Mouse (Mus musculus): ENCODE measurements around the gene Npas3. TPM values are rescaled to one million over a fixed set of nuclear protein-coding genes. Genes with fewer than 3 reads are reported as not detected.
"Not testable (repeated sequence)": the region's sequence is repeated elsewhere in the genome, so short reads cannot be mapped to it uniquely, and the experiment has no call there.

Gene Npas3
- polyA plus RNA-seq, 1 experiment from 2014 or later: 26.2 TPM

GRCm38 (mm10) chr12:53252572-53253422, 4.3 kb downstream of the Npas3 start:
- Histone ChIP-seq H3K9ac (peak overlapping the region; percentile 98), H3K4me2 (replicated peaks) (peak overlapping the region; percentile 75), H3K4me1 (peaks cover 29% of the 10 kb centered on the region), H3K4me3 (peak overlapping the region; percentile 84), H3K27ac (peak overlapping the region; percentile 100), H3K36me3 (no peaks in the 10 kb centered on the region), H3K9me3 (replicated peaks) (no peaks in the 10 kb centered on the region), H3K27me3 (no peaks in the 10 kb centered on the region; the same call in 1 of the 2 replicates)
- peak; percentile 36 for ATAC-seq (ENCODE audit: low FRiP score)
- WGBS: under 1% methylated on average over 65 of the region's 115 CpGs

- no peaks in the 10 kb centered on the region for H3K36me3 ChIP-seq
- peak overlapping the region; percentile 98 for H3K9ac ChIP-seq
- H3K9me3 ChIP-seq (replicated peaks): no peaks in the 10 kb centered on the region
- ATAC-seq (ENCODE audit: low FRiP score): peak; percentile 72
- H3K4me1 ChIP-seq: peaks cover 29% of the 10 kb centered on the region
- H3K4me2 ChIP-seq (replicated peaks): peak overlapping the region; percentile 75
- no peaks in the 10 kb centered on the region; the same call in 1 of the 2 replicates for H3K27me3 ChIP-seq
- H3K4me3 ChIP-seq: peak overlapping the region; percentile 84
- under 1% methylated on average over 11 of the region's 32 CpGs for WGBS
- H3K27ac ChIP-seq: peak overlapping the region; percentile 100
These were observed 5.1 kb downstream of the Npas3 start for GRCm38 (mm10) chr12:53253461-53254159.

DNA sequence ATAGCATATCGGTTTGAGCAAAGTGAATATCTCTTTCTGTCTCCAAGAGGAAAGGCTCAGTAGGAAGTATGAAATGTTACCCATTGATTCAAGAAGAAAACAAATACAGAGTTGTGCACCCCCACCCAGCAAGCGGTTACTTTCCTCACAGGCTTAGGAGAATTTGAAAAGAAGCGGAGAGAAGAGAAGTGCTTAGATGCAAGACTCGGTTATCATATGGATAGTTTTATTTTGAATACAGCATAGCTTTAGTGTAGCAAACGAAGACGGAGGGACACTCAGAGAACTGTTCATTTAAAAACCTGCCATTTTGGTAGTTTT, 5.6 kb downstream of the Npas3 start:
- peak overlapping the region; percentile 98 for H3K9ac ChIP-seq
- H3K4me3 ChIP-seq: peak overlapping the region; percentile 84
- no peaks in the 10 kb centered on the region; the same call in 1 of the 2 replicates for H3K27me3 ChIP-seq
- peaks cover 29% of the 10 kb centered on the region for H3K4me1 ChIP-seq
- no peaks in the 10 kb centered on the region for H3K9me3 ChIP-seq (replicated peaks)
- H3K27ac ChIP-seq: peak overlapping the region; percentile 100
- ATAC-seq (ENCODE audit: low FRiP score): no peak
- WGBS: under 1% methylated on average over 6 of the region's 6 CpGs
- H3K4me2 ChIP-seq (replicated peaks): peak overlapping the region; percentile 75
- no peaks in the 10 kb centered on the region for H3K36me3 ChIP-seq

GRCm38 (mm10) chr12:53274502-53274901, 26.0 kb downstream of the Npas3 start:
- ATAC-seq (ENCODE audit: low FRiP score); H3K9me3 ChIP-seq (replicated peaks); H3K4me3 ChIP-seq; H3K27me3 ChIP-seq; H3K36me3 ChIP-seq; H3K4me1 ChIP-seq; H3K9ac ChIP-seq; H3K4me2 ChIP-seq (replicated peaks); H3K27ac ChIP-seq: not testable (repeated sequence)

GRCm38 (mm10) chr12:53277393-53277792, 28.9 kb downstream of the Npas3 start:
- ATAC-seq (ENCODE audit: low FRiP score): no peak
- H3K36me3 ChIP-seq: no peaks in the 10 kb centered on the region
- no peak overlapping the region for H3K27ac ChIP-seq
- no peaks in the 10 kb centered on the region for H3K27me3 ChIP-seq
- H3K4me1 ChIP-seq: no peaks in the 10 kb centered on the region
- no peak overlapping the region for H3K4me2 ChIP-seq (replicated peaks)
- no peak overlapping the region for H3K9ac ChIP-seq
- no peaks in the 10 kb centered on the region for H3K9me3 ChIP-seq (replicated peaks)
- 81% methylated on average over 6 of the region's 6 CpGs for WGBS
- H3K4me3 ChIP-seq: no peak overlapping the region

- WGBS: 68% methylated on average over 4 of the region's 4 CpGs
These were observed 41.9 kb downstream of the Npas3 start for GRCm38 (mm10) chr12:53290341-53290740.

GRCm38 (mm10) chr12:53290846-53291245, 42.4 kb downstream of the Npas3 start:
- Histone ChIP-seq H3K4me1 (peaks cover 31% of the 10 kb centered on the region), H3K4me3 (no peak overlapping the region), H3K27me3 (no peaks in the 10 kb centered on the region), H3K36me3 (no peaks in the 10 kb centered on the region), H3K9me3 (replicated peaks) (no peaks in the 10 kb centered on the region), H3K27ac (no peak overlapping the region), H3K4me2 (replicated peaks) (no peak overlapping the region), H3K9ac (no peak overlapping the region)
- 87% methylated on average over 10 of the region's 10 CpGs for WGBS
- ATAC-seq (ENCODE audit: low FRiP score): no peak

More at GRCm38 (mm10) chr12:53290341-53290740, 41.9 kb downstream of the Npas3 start:
- Histone ChIP-seq H3K4me3 (no peak overlapping the region), H3K27me3 (no peaks in the 10 kb centered on the region), H3K4me2 (replicated peaks) (no peak overlapping the region), H3K9ac (no peak overlapping the region), H3K36me3 (no peaks in the 10 kb centered on the region), H3K9me3 (replicated peaks) (no peaks in the 10 kb centered on the region), H3K4me1 (peaks cover 26% of the 10 kb centered on the region), H3K27ac (no peak overlapping the region)
- no peak for ATAC-seq (ENCODE audit: low FRiP score)

GRCm38 (mm10) chr12:53292010-53292409, 43.5 kb downstream of the Npas3 start:
- Histone ChIP-seq H3K4me1 (peaks cover 32% of the 10 kb centered on the region), H3K4me2 (replicated peaks) (peak overlapping the region; percentile 17), H3K9me3 (replicated peaks) (no peaks in the 10 kb centered on the region), H3K27me3 (no peaks in the 10 kb centered on the region), H3K9ac (no peak overlapping the region), H3K36me3 (no peaks in the 10 kb centered on the region), H3K27ac (peak overlapping the region; percentile 82), H3K4me3 (no peak overlapping the region)
- 40% methylated on average over 8 of the region's 8 CpGs for WGBS
- no peak for ATAC-seq (ENCODE audit: low FRiP score)

- H3K27me3 ChIP-seq: no peaks in the 10 kb centered on the region
- peak; percentile 94 for ATAC-seq (ENCODE audit: low FRiP score)
- no peaks in the 10 kb centered on the region for H3K36me3 ChIP-seq
- H3K4me2 ChIP-seq (replicated peaks): peak overlapping the region; percentile 17
- H3K9me3 ChIP-seq (replicated peaks): no peaks in the 10 kb centered on the region
- H3K4me3 ChIP-seq: no peak overlapping the region
- WGBS: 15% methylated on average over 17 of the region's 17 CpGs
- H3K9ac ChIP-seq: no peak overlapping the region
- peaks cover 33% of the 10 kb centered on the region for H3K4me1 ChIP-seq
- H3K27ac ChIP-seq: peak overlapping the region; percentile 82
These were observed 44.2 kb downstream of the Npas3 start for GRCm38 (mm10) chr12:53292508-53293300.

DNA sequence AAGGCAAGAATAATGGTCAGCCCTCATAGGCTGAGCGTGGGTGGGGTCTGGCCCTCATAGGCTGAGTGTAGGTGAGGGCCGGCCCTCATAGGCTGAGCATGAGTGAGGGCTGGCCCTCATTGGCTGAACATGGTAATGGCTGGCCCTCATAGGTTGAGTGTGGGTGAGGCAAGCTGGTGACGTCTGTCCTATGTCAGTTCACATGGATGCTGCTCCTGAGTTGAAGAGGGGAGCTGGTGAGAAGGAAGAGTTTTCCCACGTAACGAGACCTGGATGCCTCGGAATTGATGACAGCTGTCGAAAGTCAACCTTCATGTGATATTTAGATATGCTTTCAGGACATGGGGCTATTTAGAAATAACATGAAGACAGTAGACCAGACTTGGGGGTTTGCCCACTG, 45.5 kb downstream of the Npas3 start:
- H3K4me2 ChIP-seq (replicated peaks): no peak overlapping the region
- no peak for ATAC-seq (ENCODE audit: low FRiP score)
- no peaks in the 10 kb centered on the region for H3K9me3 ChIP-seq (replicated peaks)
- H3K4me1 ChIP-seq: peaks cover 44% of the 10 kb centered on the region
- H3K9ac ChIP-seq: no peak overlapping the region
- 95% methylated on average over 7 of the region's 7 CpGs for WGBS
- H3K4me3 ChIP-seq: no peak overlapping the region
- H3K27ac ChIP-seq: no peak overlapping the region
- H3K27me3 ChIP-seq: no peaks in the 10 kb centered on the region
- H3K36me3 ChIP-seq: no peaks in the 10 kb centered on the region

DNA sequence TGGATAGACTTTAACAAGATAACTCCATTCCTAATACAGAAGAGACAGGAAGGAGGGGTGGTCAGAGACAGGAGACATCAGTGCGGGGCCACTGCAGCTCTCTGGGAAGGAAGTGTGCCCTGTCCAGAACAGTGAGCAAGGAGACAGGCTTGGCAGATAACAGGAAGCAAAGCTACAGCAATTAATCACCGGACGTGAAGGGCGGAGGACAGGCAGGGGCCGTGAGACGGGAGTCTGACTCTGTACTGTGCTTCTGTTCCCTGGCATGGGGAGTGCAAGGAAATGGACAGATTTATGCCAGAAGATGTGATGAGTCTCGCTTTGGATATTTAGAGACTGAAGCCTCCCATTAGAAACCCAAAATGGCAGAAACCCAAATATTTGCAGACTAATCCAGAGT, 47.3 kb downstream of the Npas3 start:
- no peak overlapping the region for H3K4me2 ChIP-seq (replicated peaks)
- no peak for ATAC-seq (ENCODE audit: low FRiP score)
- peaks cover 48% of the 10 kb centered on the region for H3K4me1 ChIP-seq
- H3K36me3 ChIP-seq: no peaks in the 10 kb centered on the region
- H3K27ac ChIP-seq: no peak overlapping the region
- 51% methylated on average over 7 of the region's 7 CpGs for WGBS
- H3K9me3 ChIP-seq (replicated peaks): no peaks in the 10 kb centered on the region
- H3K4me3 ChIP-seq: no peak overlapping the region
- no peaks in the 10 kb centered on the region for H3K27me3 ChIP-seq
- no peak overlapping the region for H3K9ac ChIP-seq

Data from hindbrain, embryonic 12.5 days (tissue).